8 mouse cellular contexts compared by ENCODE assay signal in the genomic region with DNA sequence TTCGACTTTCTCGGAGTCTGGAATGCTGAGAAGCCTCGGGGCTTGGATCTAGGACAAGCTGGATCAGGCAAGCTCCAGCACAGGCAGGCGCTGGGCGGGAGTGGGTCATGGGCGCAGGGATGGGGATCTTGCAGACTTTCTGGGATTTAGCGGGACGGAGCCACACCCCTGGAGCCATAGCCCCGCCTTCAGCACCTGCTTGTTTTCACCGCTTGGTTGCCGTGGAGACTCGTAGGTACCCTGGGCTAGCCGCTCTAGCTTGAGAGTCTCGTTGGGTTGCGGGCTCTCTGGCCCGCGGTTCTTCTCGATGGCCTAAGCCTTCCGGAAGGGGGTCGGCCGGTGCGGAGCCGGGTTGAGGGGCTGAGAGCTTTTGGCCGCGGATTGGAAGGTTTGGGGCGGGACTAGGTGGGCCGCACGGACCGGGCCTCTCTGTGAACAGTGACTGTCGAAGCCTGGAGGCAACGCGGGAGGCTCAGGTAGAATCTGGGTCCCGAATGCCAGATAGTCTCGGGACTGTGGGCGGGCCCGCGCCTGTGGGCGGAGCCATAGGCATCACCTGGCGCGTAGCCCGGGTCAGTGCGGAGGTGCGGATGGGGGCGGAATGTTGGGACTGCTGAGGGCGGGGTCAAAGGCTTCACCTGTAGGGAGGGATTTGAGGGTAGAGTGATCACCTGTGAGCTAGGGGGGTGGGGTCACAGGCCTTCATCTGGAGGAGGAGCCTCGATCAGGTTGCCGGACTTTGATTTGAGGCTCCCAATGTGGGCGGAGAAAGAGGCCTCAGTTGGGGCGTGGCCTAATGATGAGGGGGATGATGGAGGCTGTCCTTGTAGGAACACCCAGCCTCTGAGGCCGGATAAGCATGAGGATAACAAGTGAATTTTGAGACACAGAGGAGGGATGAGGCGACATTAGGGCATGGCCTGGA. TPM values are rescaled to one million over a fixed set of nuclear protein-coding genes. Genes with fewer than 3 reads are reported as not detected.
A peak's percentile ranks its signal among the peaks of the same experiment; 100 is the strongest.
DNase-seq lines count a peak whose midpoint lies in the region; ATAC-seq and TF ChIP-seq lines count a peak whose summit lies in the region.

No protein-coding gene starts in this region.

- WGBS in embryonic facial prominence, embryonic 13.5 days: under 1% methylated on average over 51 of the region's 51 CpGs
- WGBS in intestine, postnatal 0 days: under 1% methylated on average over 51 of the region's 51 CpGs

- peak; percentile 63 for ATAC-seq in embryonic facial prominence, embryonic 13.5 days (ENCODE audit: insufficient number of reproducible peaks, insufficient read depth, low FRiP score, low TSS enrichment, low read depth)
- ATAC-seq in intestine, postnatal 0 days: peak; percentile 90
- ATAC-seq in megakaryocyte-erythroid progenitor cell, adult 5-6 weeks (replicated peaks; ENCODE audit: low FRiP score, low TSS enrichment, poor library complexity, severe bottlenecking): peak; percentile 61

- peak overlapping the region; percentile 61 for H3K4me3 ChIP-seq in embryonic facial prominence, embryonic 13.5 days
- H3K4me3 ChIP-seq in intestine, postnatal 0 days (ENCODE audit: low read depth, low read length): peak overlapping the region; percentile 47

- H3K36me3 ChIP-seq in embryonic facial prominence, embryonic 13.5 days: no peaks in the 10 kb centered on the region
- no peaks in the 10 kb centered on the region for H3K36me3 ChIP-seq in intestine, postnatal 0 days (ENCODE audit: control insufficient read depth, insufficient read depth)

- no peak for TF ChIP-seq CTCF in intestine, postnatal 0 days (IDR thresholded peaks at IDR 0.05; ENCODE audit: low read depth)

- H3K9me3 ChIP-seq in embryonic facial prominence, embryonic 13.5 days: no peaks in the 10 kb centered on the region
- no peaks in the 10 kb centered on the region for H3K9me3 ChIP-seq in intestine, postnatal 0 days (ENCODE audit: control insufficient read depth)

- H3K27me3 ChIP-seq in embryonic facial prominence, embryonic 13.5 days: peaks cover 34% of the 10 kb centered on the region
- no peaks in the 10 kb centered on the region for H3K27me3 ChIP-seq in intestine, postnatal 0 days (replicated peaks; ENCODE audit: control insufficient read depth, insufficient read depth, low read length)

- peak overlapping the region; percentile 83 for H3K27ac ChIP-seq in embryonic facial prominence, embryonic 13.5 days
- peak overlapping the region; percentile 82 for H3K27ac ChIP-seq in intestine, postnatal 0 days (ENCODE audit: low read depth, low read length)

- intact Hi-C loops in left cerebral cortex, postnatal 25 days (cut with DNase I): loop anchor here (2.0 kb wide), 1 partner anchor 23 kb away; the partner anchor contains the start of gene Pgls

- peak; percentile 79 for DNase-seq in adrenal gland, postnatal 25 days
- peak; percentile 99 for DNase-seq in heart, adult 11 months
- DNase-seq in left cerebral cortex, postnatal 25 days (ENCODE audit: low spot score in 2 of 2): peak; percentile 92 to 95
- peak; percentile 76 for DNase-seq in right cerebral cortex, postnatal 14 days
- peak; percentile 92 to 94 for DNase-seq in urinary bladder, postnatal 36 days (ENCODE audit: low spot score in 2 of 2)

- H3K4me1 ChIP-seq in embryonic facial prominence, embryonic 13.5 days: peaks cover 34% of the 10 kb centered on the region
- H3K4me1 ChIP-seq in intestine, postnatal 0 days (replicated peaks; ENCODE audit: control insufficient read depth, insufficient read depth, low read length): peaks cover 2% of the 10 kb centered on the region

- peak overlapping the region; percentile 84 for H3K4me2 ChIP-seq in embryonic facial prominence, embryonic 13.5 days
- H3K4me2 ChIP-seq in intestine, postnatal 0 days (replicated peaks; ENCODE audit: low read depth): peak overlapping the region; percentile 83

- peak overlapping the region; percentile 65 for H3K9ac ChIP-seq in embryonic facial prominence, embryonic 13.5 days
- H3K9ac ChIP-seq in intestine, postnatal 0 days (ENCODE audit: low read depth, low read length): peak overlapping the region; percentile 55

RNA-seq across cellular contexts. Expression of gene Slc27a1, which starts 0.9 kb away (rescaled TPM):
- total RNA-seq in adrenal gland, postnatal 25 days (2021): 156 and 167 TPM in 2 replicates
- 47.8 and 59.4 TPM in 2 replicates for polyA plus RNA-seq in embryonic facial prominence, embryonic 13.5 days (2015; fragmentation: Nextera tagmentation; extraction: Ambion mirVana)
- polyA plus RNA-seq in intestine, postnatal 0 days (2015; fragmentation: Nextera tagmentation; extraction: Ambion mirVana): 14.5 and 14.9 TPM in 2 replicates
- 10 to 100 TPM; 90.0 to 92.8 TPM for total RNA-seq in left cerebral cortex, postnatal 25 days (2021)
- 3.0 and 6.3 TPM in 2 replicates for total RNA-seq in megakaryocyte-erythroid progenitor cell, adult 5-6 weeks (2014; fragmentation: Nextera tagmentation)
- 0.95 and 3.1 TPM in 2 replicates for total RNA-seq in megakaryocyte-erythroid progenitor cell, adult 5-6 weeks (2017)

RNA-seq across cellular contexts. Expression of gene Nxnl1, which starts 3.2 kb away (rescaled TPM):
- 1.1 TPM in 2 replicates for total RNA-seq in adrenal gland, postnatal 25 days (2021)
- polyA plus RNA-seq in embryonic facial prominence, embryonic 13.5 days (2015; fragmentation: Nextera tagmentation; extraction: Ambion mirVana): not detected in 2 replicates
- polyA plus RNA-seq in intestine, postnatal 0 days (2015; fragmentation: Nextera tagmentation; extraction: Ambion mirVana): not detected in 2 replicates
- total RNA-seq in left cerebral cortex, postnatal 25 days (2021): under 1 TPM in 1 of 2 experiments, not detected in 1; 0.16 TPM
- total RNA-seq in megakaryocyte-erythroid progenitor cell, adult 5-6 weeks (2014; fragmentation: Nextera tagmentation): not detected in 2 replicates
- not detected in 2 replicates for total RNA-seq in megakaryocyte-erythroid progenitor cell, adult 5-6 weeks (2017)

RNA-seq across cellular contexts. Expression of gene Tmem221, which starts 11.0 kb away (rescaled TPM):
- 5.0 and 8.9 TPM in 2 replicates for total RNA-seq in adrenal gland, postnatal 25 days (2021)
- polyA plus RNA-seq in embryonic facial prominence, embryonic 13.5 days (2015; fragmentation: Nextera tagmentation; extraction: Ambion mirVana): 0.55 and 1.1 TPM in 2 replicates
- 0.66 and 0.90 TPM in 2 replicates for polyA plus RNA-seq in intestine, postnatal 0 days (2015; fragmentation: Nextera tagmentation; extraction: Ambion mirVana)
- under 1 TPM in 1 of 2 experiments, not detected in 1; 0.21 TPM for total RNA-seq in left cerebral cortex, postnatal 25 days (2021)
- total RNA-seq in megakaryocyte-erythroid progenitor cell, adult 5-6 weeks (2014; fragmentation: Nextera tagmentation): not detected in 2 replicates
- not detected in 2 replicates for total RNA-seq in megakaryocyte-erythroid progenitor cell, adult 5-6 weeks (2017)

RNA-seq across cellular contexts. Expression of gene Pgls, which starts 22.3 kb away (rescaled TPM):
- total RNA-seq in adrenal gland, postnatal 25 days (2021): 145 and 153 TPM in 2 replicates
- polyA plus RNA-seq in embryonic facial prominence, embryonic 13.5 days (2015; fragmentation: Nextera tagmentation; extraction: Ambion mirVana): 224 and 244 TPM in 2 replicates
- 152 and 154 TPM in 2 replicates for polyA plus RNA-seq in intestine, postnatal 0 days (2015; fragmentation: Nextera tagmentation; extraction: Ambion mirVana)
- total RNA-seq in left cerebral cortex, postnatal 25 days (2021): 10 to 100 TPM; 35.1 to 38.7 TPM
- total RNA-seq in megakaryocyte-erythroid progenitor cell, adult 5-6 weeks (2014; fragmentation: Nextera tagmentation): 104 and 132 TPM in 2 replicates
- 76.2 and 80.7 TPM in 2 replicates for total RNA-seq in megakaryocyte-erythroid progenitor cell, adult 5-6 weeks (2017)

RNA-seq across cellular contexts. Expression of gene Mvb12a, which starts 26.9 kb away (rescaled TPM):
- total RNA-seq in adrenal gland, postnatal 25 days (2021): 62.3 and 73.7 TPM in 2 replicates
- polyA plus RNA-seq in embryonic facial prominence, embryonic 13.5 days (2015; fragmentation: Nextera tagmentation; extraction: Ambion mirVana): 77.1 and 82.4 TPM in 2 replicates
- polyA plus RNA-seq in intestine, postnatal 0 days (2015; fragmentation: Nextera tagmentation; extraction: Ambion mirVana): 133 and 143 TPM in 2 replicates
- 10 to 100 TPM; 31.7 to 33.7 TPM for total RNA-seq in left cerebral cortex, postnatal 25 days (2021)
- 19.9 and 24.4 TPM in 2 replicates for total RNA-seq in megakaryocyte-erythroid progenitor cell, adult 5-6 weeks (2014; fragmentation: Nextera tagmentation)
- total RNA-seq in megakaryocyte-erythroid progenitor cell, adult 5-6 weeks (2017): 23.9 and 31.7 TPM in 2 replicates

Comparison
In these comparisons a context has a peak if more than half of its experiments do, and no peak if none do; other contexts are left out.
1. Peak in every context shown above with its lines: DNase-seq, ATAC-seq, H3K4me3 ChIP-seq and H3K27ac ChIP-seq.
2. RNA of gene Slc27a1, which starts 0.9 kb away (total RNA-seq): 156 to 167 TPM in adrenal gland, postnatal 25 days and 90.0 to 92.8 TPM in left cerebral cortex, postnatal 25 days; 0.95 to 6.3 TPM in megakaryocyte-erythroid progenitor cell, adult 5-6 weeks; every median in the first group is over 10 times any median in the second.